Mouse (Mus musculus) hindbrain, postnatal 0 days (tissue): ENCODE measurements around the gene Slc2a9. TPM values are rescaled to one million over a fixed set of nuclear protein-coding genes. Genes with fewer than 3 reads are reported as not detected.

Experiments used
- ATAC-seq: fragments of 200-750 bp; cut with Nextera tagmentation; 2 replicates; pipeline ENCODE4 v1.8.0; 2017; ENCODE audit warnings: mild to moderate bottlenecking, moderate TSS enrichment, moderate library complexity
- DNase-seq: peaks from one replicate; pipeline ENCODE4 v3.0.0-alpha.2; 2015; ENCODE audit warnings: low spot score
- H3K27ac ChIP-seq: fragments of 300-500 bp; sonication (generic); 2 replicates; pipeline ENCODE4 v1.5.1; 2014; ENCODE audit warnings: mild to moderate bottlenecking
- H3K27me3 ChIP-seq: fragments of 300-500 bp; sonication (generic); 2 replicates; pipeline ENCODE4 v1.6.1; 2014; ENCODE audit warnings: low read length, mixed read lengths; ENCODE audit not compliant: insufficient read depth
- H3K36me3 ChIP-seq: fragments of 300-500 bp; sonication (generic); 2 replicates; pipeline ENCODE4 v1.6.1; 2014; ENCODE audit warnings: low read length, mixed read lengths; ENCODE audit not compliant: insufficient read depth
- H3K4me1 ChIP-seq: fragments of 300-500 bp; sonication (generic); 2 replicates; pipeline ENCODE4 v1.6.1; 2014; ENCODE audit warnings: antibody characterized with exemption, low read length, mixed read lengths; ENCODE audit not compliant: insufficient read depth
- H3K4me2 ChIP-seq: fragments of 300-500 bp; sonication (generic); 2 replicates; pipeline ENCODE4 v1.6.1; 2014; ENCODE audit warnings: low read depth, mild to moderate bottlenecking, low read length, moderate library complexity, mixed read lengths
- H3K4me3 ChIP-seq: fragments of 300-500 bp; sonication (generic); 2 replicates; pipeline ENCODE4 v1.5.1; 2014; ENCODE audit warnings: low read length
- H3K9ac ChIP-seq: fragments of 300-500 bp; sonication (generic); replicated peaks from 2 replicates; pipeline ENCODE4 v1.6.1; 2014; ENCODE audit warnings: mild to moderate bottlenecking, low read length, moderate library complexity, mixed read lengths
- H3K9me3 ChIP-seq: fragments of 300-500 bp; sonication (generic); 2 replicates; pipeline ENCODE4 v1.6.1; 2016; ENCODE audit warnings: low read length, mixed read lengths
- CTCF ChIP-seq: IDR thresholded peaks from 2 replicates; pipeline ENCODE4 v1.5.1; 2016; ENCODE audit warnings: antibody characterized with exemption, control low read depth, low read depth
- WGBS: fragments of 180-500 bp; shearing (Covaris S2); extraction: QIAGEN DNeasy Blood & Tissue Kit; methylation state at CpG from one replicate; pipeline ENCODE4 v1.1.7; 2014; 5-methylcytosine and 5-hydroxymethylcytosine counted together
- polyA plus RNA-seq: library from polyadenylated mRNA; unstranded; fragments of >200 nt; fragmentation: Nextera tagmentation; extraction: Ambion mirVana; gene quantifications from 2 replicates; pipeline ENCODE4 v1.2.1, GENCODE M21; 2015
- total RNA-seq: library from RNA; depleted of rRNA; stranded (reverse); fragments of >200 nt; gene quantifications from 2 replicates; pipeline ENCODE4 v1.2.3, GENCODE M21; 2014

Slc2a9 gene
- total and polyA plus RNA-seq, 2 experiments from 2014 or later: 1.0 to 1.7 TPM

DNA sequence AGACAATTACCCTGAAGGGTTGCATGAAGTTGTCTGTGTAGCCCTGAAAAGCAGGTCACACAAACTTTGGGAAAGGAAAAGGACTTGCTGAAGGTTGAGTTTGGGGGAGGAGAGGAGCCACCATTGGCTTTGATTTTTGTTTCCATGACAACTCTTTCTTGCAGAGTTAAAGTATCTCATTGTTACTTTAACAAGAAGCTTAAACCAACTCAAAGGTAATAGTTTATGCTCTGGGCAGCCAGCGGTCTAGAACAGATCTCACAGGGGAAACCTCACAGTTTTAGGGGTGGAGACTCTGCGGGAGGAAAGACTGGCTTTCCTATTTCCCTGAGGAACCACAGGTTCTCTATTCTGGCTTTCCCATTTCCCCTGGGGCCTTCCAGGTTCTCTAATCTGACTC is 114.1 kb downstream of the Slc2a9 start:
- 12% methylated on average over 2 of the region's 2 CpGs for whole genome bisulfite sequencing
- no peak for TF ChIP-seq CTCF
- no peak for ATAC-seq

DNA sequence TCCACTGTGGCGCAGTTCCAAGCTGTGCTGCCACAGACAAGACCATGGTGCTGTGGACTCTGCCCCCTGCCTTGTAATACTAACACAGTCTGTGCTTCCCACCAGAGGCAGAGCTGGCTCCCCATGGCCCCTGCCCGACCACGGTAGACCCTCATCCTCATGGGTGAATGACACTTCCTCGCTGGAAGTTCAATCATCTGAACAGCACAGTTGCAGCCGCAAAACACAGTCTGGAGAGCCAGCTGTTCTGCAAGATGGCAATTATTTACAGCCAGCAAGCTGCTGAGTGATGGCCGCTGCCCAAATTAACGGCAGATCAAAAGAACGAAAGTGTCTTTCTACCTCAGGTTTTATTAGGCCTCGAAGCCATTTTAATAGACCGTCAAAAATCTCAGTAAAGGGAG is 114.5 kb downstream of the Slc2a9 start:
- no peaks in the 10 kb centered on the region for H3K36me3 ChIP-seq
- no peak overlapping the region for H3K4me3 ChIP-seq
- DNase-seq (peak; percentile 72), ATAC-seq (peak; percentile 59)
- peaks cover 9% of the 10 kb centered on the region for H3K4me1 ChIP-seq
- H3K9me3 ChIP-seq: no peaks in the 10 kb centered on the region
- no peak overlapping the region for H3K4me2 ChIP-seq
- no peaks in the 10 kb centered on the region for H3K27me3 ChIP-seq
- no peak overlapping the region; the same call in 1 of the 2 replicates for H3K27ac ChIP-seq
- H3K9ac ChIP-seq: no peak overlapping the region
- TF ChIP-seq CTCF: peak; percentile 27; the same call in 1 of the 2 replicates
- 16% methylated on average over 10 of the region's 10 CpGs for WGBS

More for the DNA sequence above, 114.1 kb downstream of the Slc2a9 start:
- H3K4me3 ChIP-seq: no peak overlapping the region
- H3K27ac ChIP-seq: no peak overlapping the region
- H3K4me2 ChIP-seq: no peak overlapping the region
- DNase-seq: no peak
- H3K36me3 ChIP-seq: no peaks in the 10 kb centered on the region
- peaks cover 9% of the 10 kb centered on the region for H3K4me1 ChIP-seq
- no peak overlapping the region for H3K9ac ChIP-seq
- no peaks in the 10 kb centered on the region for H3K9me3 ChIP-seq
- no peaks in the 10 kb centered on the region for H3K27me3 ChIP-seq

DNA sequence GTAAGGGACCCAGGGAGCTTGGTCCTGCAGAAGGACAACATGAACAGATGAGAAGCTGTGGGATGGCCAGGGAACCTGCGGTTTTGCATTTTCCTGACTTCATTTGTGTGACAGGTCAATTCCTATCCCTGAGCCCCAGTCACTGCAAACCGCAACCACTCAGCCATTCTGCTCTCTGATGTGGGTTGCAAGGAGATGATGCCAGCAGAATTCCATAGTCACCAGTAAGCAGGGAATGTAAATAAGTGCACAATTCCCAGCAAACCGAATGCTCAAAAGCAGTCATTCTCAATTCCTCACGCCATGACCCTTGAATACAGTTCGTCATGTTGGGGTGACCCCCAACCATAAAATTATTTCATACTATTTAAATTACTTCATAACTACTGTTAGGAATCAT is 123.0 kb downstream of the Slc2a9 start:
- H3K27me3 ChIP-seq: no peaks in the 10 kb centered on the region
- DNase-seq (no peak), ATAC-seq (no peak)
- no peak for TF ChIP-seq CTCF
- no peaks in the 10 kb centered on the region for H3K9me3 ChIP-seq
- no peak overlapping the region for H3K27ac ChIP-seq
- 90% methylated on average over 5 of the region's 5 CpGs for WGBS
- no peak overlapping the region for H3K9ac ChIP-seq
- H3K36me3 ChIP-seq: no peaks in the 10 kb centered on the region
- H3K4me1 ChIP-seq: no peaks in the 10 kb centered on the region
- H3K4me3 ChIP-seq: no peak overlapping the region
- no peak overlapping the region for H3K4me2 ChIP-seq

GRCm38 (mm10) chr5:38372369-38372768 is 130.6 kb downstream of the Slc2a9 start:
- no peaks in the 10 kb centered on the region for H3K4me1 ChIP-seq
- H3K9me3 ChIP-seq: no peaks in the 10 kb centered on the region
- H3K9ac ChIP-seq: no peak overlapping the region
- ATAC-seq (no peak), DNase-seq (no peak)
- TF ChIP-seq CTCF: no peak
- no peak overlapping the region for H3K4me2 ChIP-seq
- WGBS: 52% methylated on average over 5 of the region's 5 CpGs
- no peak overlapping the region for H3K4me3 ChIP-seq
- no peaks in the 10 kb centered on the region for H3K36me3 ChIP-seq
- no peak overlapping the region for H3K27ac ChIP-seq
- no peaks in the 10 kb centered on the region for H3K27me3 ChIP-seq

- H3K4me1 ChIP-seq: peaks cover 9% of the 10 kb centered on the region
- H3K27me3 ChIP-seq: no peaks in the 10 kb centered on the region
- no peak for DNase-seq
- H3K4me2 ChIP-seq: no peak overlapping the region
- ATAC-seq: no peak
- H3K9me3 ChIP-seq: no peaks in the 10 kb centered on the region
- 86% methylated on average over 1 of the region's 1 CpGs for WGBS
- TF ChIP-seq CTCF: no peak
- no peak overlapping the region for H3K4me3 ChIP-seq
- H3K36me3 ChIP-seq: no peaks in the 10 kb centered on the region
- H3K9ac ChIP-seq: no peak overlapping the region
- no peak overlapping the region for H3K27ac ChIP-seq
These were observed 131.6 kb downstream of the Slc2a9 start for GRCm38 (mm10) chr5:38371308-38371707.

DNA sequence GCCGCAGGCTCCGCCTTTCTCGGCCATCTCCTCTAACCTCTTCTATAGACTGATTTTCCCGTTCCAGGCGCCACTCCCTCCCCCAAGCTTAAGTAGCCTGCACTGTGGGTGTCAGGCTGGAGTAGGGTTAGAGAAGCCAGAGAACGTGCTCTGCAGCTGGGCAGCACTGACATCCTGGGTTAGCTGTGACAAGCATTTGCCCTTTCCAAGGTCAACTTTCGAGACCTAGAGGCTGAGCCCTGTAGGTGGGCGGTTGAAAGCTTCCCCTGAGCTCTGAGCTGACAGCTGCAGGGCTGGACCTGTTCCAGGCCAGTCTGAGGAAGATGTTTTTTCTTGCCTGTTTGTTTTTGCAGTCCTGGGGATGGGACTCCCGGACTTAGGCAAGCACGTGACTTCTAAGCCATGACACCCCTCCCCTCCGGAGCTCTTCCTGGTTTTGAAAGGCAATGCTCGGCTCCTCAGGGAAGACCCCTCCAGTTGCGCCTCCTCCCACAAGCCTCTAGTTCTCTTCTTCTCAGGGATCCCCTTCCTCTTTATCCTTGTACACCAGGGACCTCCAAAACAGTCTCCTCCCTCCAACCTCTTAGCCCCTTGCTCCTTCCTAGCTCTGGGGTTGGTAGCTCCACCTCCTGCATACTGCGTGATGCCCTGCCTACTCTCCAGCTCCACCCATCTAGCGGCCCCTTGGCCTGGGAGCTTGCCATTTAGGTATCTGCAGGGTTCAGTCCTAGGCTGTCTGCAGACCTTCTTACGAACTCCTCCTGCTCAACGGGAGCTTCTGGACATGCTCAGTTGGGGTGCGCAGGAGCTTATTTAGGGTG is 136.1 kb downstream of the Slc2a9 start:
- DNase-seq (peak; percentile 63), ATAC-seq (peak; percentile 62)
- peak overlapping the region; percentile 17; the same call in 1 of the 2 replicates for H3K4me3 ChIP-seq
- H3K4me1 ChIP-seq: peaks cover 10% of the 10 kb centered on the region
- H3K9ac ChIP-seq: 0 out of 2 replicates have a peak overlapping the region, but pooled peaks have one; percentile 5
- H3K36me3 ChIP-seq: no peaks in the 10 kb centered on the region
- H3K27ac ChIP-seq: no peak overlapping the region
- WGBS: 13% methylated on average over 18 of the region's 18 CpGs
- H3K9me3 ChIP-seq: no peaks in the 10 kb centered on the region
- TF ChIP-seq CTCF: no peak
- peak overlapping the region; percentile 49 for H3K4me2 ChIP-seq
- no peaks in the 10 kb centered on the region for H3K27me3 ChIP-seq

GRCm38 (mm10) chr5:38365521-38365920 is 137.4 kb downstream of the Slc2a9 start:
- Histone ChIP-seq H3K36me3 (no peaks in the 10 kb centered on the region), H3K4me2 (no peak overlapping the region), H3K9me3 (no peaks in the 10 kb centered on the region), H3K9ac (no peak overlapping the region), H3K4me1 (peaks cover 10% of the 10 kb centered on the region), H3K4me3 (no peak overlapping the region), H3K27ac (no peak overlapping the region), H3K27me3 (no peaks in the 10 kb centered on the region)
- ATAC-seq (no peak), DNase-seq (no peak)
- no peak for TF ChIP-seq CTCF
- WGBS: 58% methylated on average over 2 of the region's 2 CpGs
